Mouse (Mus musculus) embryonic facial prominence, embryonic 15.5 days (tissue): Measurements from ENCODE around the gene Setd7. TPM values are rescaled to one million over a fixed set of nuclear protein-coding genes. Genes with fewer than 3 reads are reported as not detected.

Experiments
- ATAC-seq: fragments of 200-750 bp; cut with Nextera tagmentation; 2 replicates; pipeline ENCODE4 v1.8.0; 2017; ENCODE audit warnings: low read depth, moderate TSS enrichment; ENCODE audit not compliant: insufficient number of reproducible peaks, low FRiP score, low TSS enrichment
- H3K27ac ChIP-seq: fragments of 300-500 bp; sonication (generic); replicated peaks from 2 replicates; pipeline ENCODE4 v1.5.1; 2015; ENCODE audit warnings: mild to moderate bottlenecking, inconsistent platforms
- H3K27me3 ChIP-seq: fragments of 300-500 bp; sonication (generic); 2 replicates; pipeline ENCODE4 v1.6.1; 2015; ENCODE audit warnings: inconsistent platforms
- H3K36me3 ChIP-seq: fragments of 300-500 bp; sonication (generic); 2 replicates; pipeline ENCODE4 v1.6.1; 2015; ENCODE audit warnings: mild to moderate bottlenecking, inconsistent platforms
- H3K4me1 ChIP-seq: fragments of 300-500 bp; sonication (generic); 2 replicates; pipeline ENCODE4 v1.6.1; 2015; ENCODE audit warnings: inconsistent platforms
- H3K4me2 ChIP-seq: fragments of 300-500 bp; sonication (generic); replicated peaks from 2 replicates; pipeline ENCODE4 v1.6.1; 2015; ENCODE audit warnings: mild to moderate bottlenecking, inconsistent platforms
- H3K4me3 ChIP-seq: fragments of 300-500 bp; sonication (generic); replicated peaks from 2 replicates; pipeline ENCODE4 v1.5.1; 2015; ENCODE audit warnings: mild to moderate bottlenecking, inconsistent platforms
- H3K9ac ChIP-seq: fragments of 300-500 bp; sonication (generic); 2 replicates; pipeline ENCODE4 v1.6.1; 2015; ENCODE audit warnings: inconsistent platforms
- H3K9me3 ChIP-seq: fragments of 300-500 bp; sonication (generic); replicated peaks from 2 replicates; pipeline ENCODE4 v1.6.1; 2016; ENCODE audit warnings: inconsistent platforms
- WGBS: fragments of 180-500 bp; shearing (Covaris S2); methylation state at CpG from one replicate; pipeline ENCODE4 v1.1.7; 2015; 5-methylcytosine and 5-hydroxymethylcytosine counted together
- polyA plus RNA-seq: library from polyadenylated mRNA; unstranded; fragments of >200 nt; fragmentation: Nextera tagmentation; extraction: Ambion mirVana; gene quantifications from 2 replicates; pipeline ENCODE4 v1.2.1, GENCODE M21; 2015

The Setd7 gene
- polyA plus RNA-seq, 1 experiment from 2014 or later, result 4.2 TPM

DNA sequence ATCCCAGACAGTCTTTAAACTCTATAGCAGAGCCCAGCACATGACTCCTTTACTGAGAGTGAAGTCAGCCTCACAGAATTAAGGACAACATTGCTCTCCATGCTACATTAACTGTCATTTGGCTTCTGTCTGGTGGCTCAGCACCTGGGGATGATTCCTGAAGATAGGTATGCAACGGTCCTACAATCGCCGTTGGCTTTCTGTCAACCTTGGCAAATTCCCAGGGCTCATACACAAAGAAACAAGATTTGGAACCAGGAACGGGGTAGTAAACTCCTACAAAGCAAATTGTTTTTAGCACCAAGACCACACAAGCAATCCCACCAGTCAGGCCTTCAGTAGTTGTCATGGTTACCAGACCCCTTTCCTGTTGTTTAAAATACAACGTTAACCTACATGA lies 27.1 kb downstream of the Setd7 start:
- Histone ChIP-seq H3K36me3 (peaks cover 72% of the 10 kb centered on the region), H3K27me3 (no peaks in the 10 kb centered on the region), H3K9ac (no peak overlapping the region), H3K4me3 (no peak overlapping the region), H3K4me1 (0 out of 2 replicates have a peak, but pooled peaks cover 3% of the 10 kb centered on the region), H3K27ac (no peak overlapping the region), H3K4me2 (no peak overlapping the region), H3K9me3 (no peaks in the 10 kb centered on the region)
- 79% methylated on average over 5 of the region's 5 CpGs for WGBS
- ATAC-seq, result no peak

- no peaks in the 10 kb centered on the region for H3K27me3 ChIP-seq
- no peak overlapping the region for H3K4me2 ChIP-seq
- WGBS, result 78% methylated on average over 5 of the region's 5 CpGs
- H3K4me1 ChIP-seq, result 0 out of 2 replicates have a peak, but pooled peaks cover 3% of the 10 kb centered on the region
- no peak overlapping the region for H3K4me3 ChIP-seq
- no peak overlapping the region for H3K9ac ChIP-seq
- H3K27ac ChIP-seq, result 0 out of 2 replicates have a peak overlapping the region, but pooled peaks have one; percentile 17
- no peak for ATAC-seq
- no peaks in the 10 kb centered on the region for H3K9me3 ChIP-seq
- H3K36me3 ChIP-seq, result peaks cover 73% of the 10 kb centered on the region
These were observed 28.4 kb downstream of the Setd7 start for GRCm38 (mm10) chr3:51532282-51532620.

GRCm38 (mm10) chr3:51531473-51532281 lies 29.0 kb downstream of the Setd7 start:
- WGBS, result 77% methylated on average over 13 of the region's 13 CpGs
- no peaks in the 10 kb centered on the region for H3K9me3 ChIP-seq
- no peak overlapping the region for H3K4me3 ChIP-seq
- H3K9ac ChIP-seq, result no peak overlapping the region
- peaks cover 78% of the 10 kb centered on the region for H3K36me3 ChIP-seq
- H3K4me1 ChIP-seq, result 0 out of 2 replicates have a peak, but pooled peaks cover 3% of the 10 kb centered on the region
- no peak overlapping the region for H3K4me2 ChIP-seq
- no peak for ATAC-seq
- peak overlapping the region; percentile 67; the same call in 1 of the 2 replicates for H3K27ac ChIP-seq
- H3K27me3 ChIP-seq, result no peaks in the 10 kb centered on the region

GRCm38 (mm10) chr3:51526891-51527290 lies 33.8 kb downstream of the Setd7 start:
- Histone ChIP-seq H3K9me3 (no peaks in the 10 kb centered on the region), H3K9ac (no peak overlapping the region), H3K4me1 (0 out of 2 replicates have a peak, but pooled peaks cover 1% of the 10 kb centered on the region), H3K4me2 (no peak overlapping the region), H3K36me3 (peaks cover 92% of the 10 kb centered on the region), H3K27me3 (no peaks in the 10 kb centered on the region), H3K4me3 (no peak overlapping the region), H3K27ac (no peak overlapping the region)
- WGBS, result 90% methylated on average over 13 of the region's 13 CpGs
- no peak for ATAC-seq

GRCm38 (mm10) chr3:51525186-51525785 lies 35.4 kb downstream of the Setd7 start:
- Histone ChIP-seq H3K4me2 (no peak overlapping the region), H3K4me1 (no peaks in the 10 kb centered on the region), H3K9me3 (no peaks in the 10 kb centered on the region), H3K27ac (no peak overlapping the region), H3K4me3 (no peak overlapping the region), H3K36me3 (peaks cover 92% of the 10 kb centered on the region), H3K9ac (no peak overlapping the region), H3K27me3 (no peaks in the 10 kb centered on the region)
- ATAC-seq, result no peak
- 79% methylated on average over 16 of the region's 16 CpGs for WGBS

GRCm38 (mm10) chr3:51521262-51521661 lies 39.4 kb downstream of the Setd7 start:
- Histone ChIP-seq H3K9ac (no peak overlapping the region), H3K4me1 (no peaks in the 10 kb centered on the region), H3K4me3 (no peak overlapping the region), H3K9me3 (no peaks in the 10 kb centered on the region), H3K36me3 (peaks cover 70% of the 10 kb centered on the region), H3K27ac (no peak overlapping the region), H3K4me2 (no peak overlapping the region), H3K27me3 (no peaks in the 10 kb centered on the region)
- WGBS, result 88% methylated on average over 14 of the region's 14 CpGs
- no peak for ATAC-seq

GRCm38 (mm10) chr3:51518763-51519121 lies 41.9 kb downstream of the Setd7 start:
- Histone ChIP-seq H3K27me3 (no peaks in the 10 kb centered on the region), H3K4me1 (no peaks in the 10 kb centered on the region), H3K4me2 (no peak overlapping the region), H3K4me3 (no peak overlapping the region), H3K27ac (no peak overlapping the region), H3K9me3 (no peaks in the 10 kb centered on the region), H3K9ac (no peak overlapping the region), H3K36me3 (peaks cover 44% of the 10 kb centered on the region)
- no peak for ATAC-seq
- 50% methylated on average over 8 of the region's 8 CpGs for WGBS

DNA sequence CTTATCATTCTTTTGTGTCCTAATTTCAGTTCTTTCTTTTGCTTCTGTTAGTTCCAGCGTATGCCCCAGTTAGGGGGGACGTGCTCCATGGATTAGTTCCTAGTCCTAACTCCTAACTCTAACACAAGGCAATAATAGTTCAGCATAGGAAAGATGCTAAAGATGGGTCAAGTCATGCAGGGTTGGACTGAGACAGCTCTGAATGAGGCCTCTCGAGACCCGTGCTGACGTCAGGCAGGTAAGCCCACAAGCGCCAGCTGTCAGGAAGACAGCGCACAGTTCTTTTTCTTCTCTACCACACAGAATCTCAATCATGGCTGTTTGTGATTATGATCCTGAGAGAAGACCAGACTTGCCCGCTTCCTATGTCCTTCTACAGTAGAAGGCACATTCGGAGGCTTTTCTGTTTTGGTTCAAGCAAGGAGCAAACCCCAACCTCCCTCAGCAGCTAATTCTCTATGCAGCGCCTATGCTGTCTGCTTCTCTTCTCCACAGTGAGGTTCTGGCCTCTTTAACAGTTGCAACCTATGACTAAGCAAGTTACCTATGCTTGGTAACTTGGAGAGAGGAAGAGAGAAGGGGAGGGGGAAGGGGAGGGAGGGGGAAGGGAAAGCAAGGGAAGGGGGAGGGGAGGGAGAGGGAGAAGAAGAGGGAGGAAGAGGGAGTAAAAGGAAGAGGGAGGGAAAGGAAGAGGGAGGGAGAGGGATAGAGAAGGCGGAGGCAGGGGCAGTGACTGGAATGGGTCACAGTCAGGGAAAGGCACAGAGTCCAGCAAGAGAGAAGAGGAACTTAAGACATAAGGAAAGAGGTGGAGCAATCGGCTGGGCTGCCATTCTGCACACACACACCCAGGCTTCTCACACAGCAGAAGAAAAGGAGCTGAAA lies 42.6 kb downstream of the Setd7 start:
- Histone ChIP-seq H3K27ac (no peak overlapping the region), H3K4me2 (no peak overlapping the region), H3K9me3 (no peaks in the 10 kb centered on the region), H3K36me3 (peaks cover 39% of the 10 kb centered on the region), H3K9ac (no peak overlapping the region), H3K4me1 (no peaks in the 10 kb centered on the region), H3K27me3 (no peaks in the 10 kb centered on the region), H3K4me3 (no peak overlapping the region)
- ATAC-seq, result no peak
- WGBS, result 61% methylated on average over 12 of the region's 12 CpGs

- H3K4me3 ChIP-seq, result no peak overlapping the region
- WGBS, result 72% methylated on average over 4 of the region's 4 CpGs
- ATAC-seq, result no peak
- H3K9ac ChIP-seq, result no peak overlapping the region
- H3K27me3 ChIP-seq, result no peaks in the 10 kb centered on the region
- H3K4me2 ChIP-seq, result no peak overlapping the region
- H3K27ac ChIP-seq, result no peak overlapping the region
- no peaks in the 10 kb centered on the region for H3K9me3 ChIP-seq
- no peaks in the 10 kb centered on the region for H3K4me1 ChIP-seq
- peaks cover 33% of the 10 kb centered on the region for H3K36me3 ChIP-seq
These were observed 43.2 kb downstream of the Setd7 start for GRCm38 (mm10) chr3:51517467-51517866.

GRCm38 (mm10) chr3:51511983-51512382 lies 48.7 kb downstream of the Setd7 start:
- no peak for ATAC-seq
- no peaks in the 10 kb centered on the region for H3K4me1 ChIP-seq
- 91% methylated on average over 5 of the region's 5 CpGs for WGBS
- H3K4me3 ChIP-seq, result no peak overlapping the region
- H3K36me3 ChIP-seq, result no peaks in the 10 kb centered on the region
- no peak overlapping the region for H3K27ac ChIP-seq
- H3K27me3 ChIP-seq, result no peaks in the 10 kb centered on the region
- no peak overlapping the region for H3K9ac ChIP-seq
- no peak overlapping the region for H3K4me2 ChIP-seq
- H3K9me3 ChIP-seq, result no peaks in the 10 kb centered on the region

- H3K4me2 ChIP-seq, result no peak overlapping the region
- 29% methylated on average over 8 of the region's 8 CpGs for WGBS
- no peak for ATAC-seq
These were observed 49.8 kb downstream of the Setd7 start for GRCm38 (mm10) chr3:51510903-51511302.

More at GRCm38 (mm10) chr3:51510903-51511302, 49.8 kb downstream of the Setd7 start:
- Histone ChIP-seq H3K9me3 (no peaks in the 10 kb centered on the region), H3K4me3 (0 out of 2 replicates have a peak overlapping the region, but pooled peaks have one; percentile 5), H3K4me1 (no peaks in the 10 kb centered on the region), H3K36me3 (no peaks in the 10 kb centered on the region), H3K27me3 (no peaks in the 10 kb centered on the region), H3K9ac (no peak overlapping the region), H3K27ac (no peak overlapping the region)
